Mouse (Mus musculus) cerebellum, adult (tissue): ENCODE measurements around the gene Gm43552.

Source experiments
- ATAC-seq: cut with Nextera tagmentation; 2 replicates; pipeline ENCODE4 v1.9.2; 2017; ENCODE audit warnings: mild to moderate bottlenecking, moderate library complexity, mixed read lengths; ENCODE audit not compliant: insufficient number of reproducible peaks, low FRiP score, low TSS enrichment

Gene Gm43552

GRCm38 (mm10) chr5:65387008-65387867 lies 105.4 kb downstream of the Gm43552 start:
- no peak for ATAC-seq

DNA sequence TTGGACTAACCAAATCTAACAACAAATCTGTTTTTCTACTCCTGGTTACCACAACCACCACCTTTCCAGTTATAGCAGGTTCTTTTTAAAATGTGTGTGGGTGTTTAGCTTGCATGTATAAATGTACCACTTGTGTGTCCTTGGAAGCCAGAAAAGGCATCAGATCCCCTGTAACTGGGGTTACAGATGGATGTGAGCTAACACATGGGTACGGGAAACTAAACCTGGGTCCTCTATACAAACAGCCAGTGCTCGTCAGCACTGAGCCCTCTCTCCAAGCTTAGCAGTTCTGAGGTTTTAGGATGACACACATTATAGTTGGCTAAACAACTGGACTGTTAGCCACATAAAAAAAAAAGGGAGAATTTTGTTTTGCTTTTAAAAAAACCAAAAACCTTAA lies 106.9 kb downstream of the Gm43552 start:
- ATAC-seq = no peak
